Mouse (Mus musculus) erythroid progenitor cell, adult 5-6 weeks (primary cell): ENCODE data around the gene Olfr15. TPM values are rescaled to one million over a fixed set of nuclear protein-coding genes. Genes with fewer than 3 reads are reported as not detected.
"Not testable (repeated sequence)": the region's sequence is repeated elsewhere in the genome, so short reads cannot be mapped to it uniquely, and the experiment has no call there.

Experiments used
- ATAC-seq: replicated peaks from 2 replicates; pipeline ENCODE4 v1.8.0; 2016; ENCODE audit warnings: moderate number of reproducible peaks, mild to moderate bottlenecking, moderate TSS enrichment, inconsistent platforms; ENCODE audit not compliant: poor library complexity, low FRiP score, severe bottlenecking
- total RNA-seq, 2 experiments: library from RNA; stranded (forward) in 1 of 2; stranded (reverse) in 1 of 2; fragments of 150-400 nt in 1 of 2; fragments of 186-747, 209-891 nt in 1 of 2; gene quantifications; 2 replicates each; pipeline versions ENCODE4 v1.2.3 to v1.2.4; 2015 to 2017; ENCODE audit warnings: low replicate concordance in 2 of 2

Olfr15 gene
- total RNA-seq (2015; ENCODE audit: low replicate concordance) (not detected in 2 replicates), total RNA-seq (2017; ENCODE audit: low replicate concordance) (not detected in 2 replicates)

DNA sequence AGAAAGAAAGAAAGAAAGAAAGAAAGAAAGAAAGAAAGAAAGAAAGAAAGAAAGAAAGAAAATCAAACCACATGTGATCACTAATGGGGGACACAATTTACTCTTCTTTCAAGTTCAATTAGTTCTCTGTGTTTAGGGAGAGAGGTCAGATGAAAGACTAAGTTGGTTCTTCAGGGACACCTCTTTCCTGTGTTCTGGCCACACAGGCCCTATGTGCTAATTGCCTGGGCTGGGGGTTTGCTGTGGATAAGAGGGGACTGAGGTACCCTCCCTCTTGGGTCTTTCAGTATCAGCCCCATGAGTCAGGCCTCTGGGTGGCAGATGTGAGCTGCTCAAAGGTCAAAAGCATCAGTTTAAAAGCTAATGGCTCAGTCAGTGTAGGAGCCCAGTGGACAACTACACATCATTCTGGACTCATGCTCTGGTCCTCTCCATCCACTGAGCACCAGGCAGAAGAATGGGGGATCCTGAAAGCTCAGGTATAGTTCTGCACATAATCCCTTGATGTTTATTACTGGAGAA, at the start of gene Olfr15:
TSS of gene Olfr15 (plus strand) at position 291 of the 522 bp plus-strand sequence.
- ATAC-seq, result no peak

DNA sequence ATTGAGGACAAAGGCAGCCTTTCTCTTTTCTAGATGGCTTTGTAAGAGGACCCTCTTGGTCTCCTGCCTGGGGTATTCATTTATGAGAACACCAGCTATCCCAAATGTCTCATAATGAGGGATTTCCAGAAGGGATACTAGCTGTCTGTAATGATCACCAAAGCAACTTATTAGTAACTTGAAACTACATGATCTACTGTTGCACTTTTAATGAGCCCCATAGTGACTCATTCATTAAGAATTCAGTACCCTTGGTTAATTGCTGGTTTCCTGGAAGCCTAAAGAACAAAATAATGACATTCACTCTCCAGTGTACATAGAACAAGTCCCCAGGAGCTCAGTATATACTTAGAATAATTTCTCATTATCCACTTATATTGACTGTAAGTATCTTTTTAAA, 49.4 kb upstream of the Olfr15 start:
- no peak for ATAC-seq

DNA sequence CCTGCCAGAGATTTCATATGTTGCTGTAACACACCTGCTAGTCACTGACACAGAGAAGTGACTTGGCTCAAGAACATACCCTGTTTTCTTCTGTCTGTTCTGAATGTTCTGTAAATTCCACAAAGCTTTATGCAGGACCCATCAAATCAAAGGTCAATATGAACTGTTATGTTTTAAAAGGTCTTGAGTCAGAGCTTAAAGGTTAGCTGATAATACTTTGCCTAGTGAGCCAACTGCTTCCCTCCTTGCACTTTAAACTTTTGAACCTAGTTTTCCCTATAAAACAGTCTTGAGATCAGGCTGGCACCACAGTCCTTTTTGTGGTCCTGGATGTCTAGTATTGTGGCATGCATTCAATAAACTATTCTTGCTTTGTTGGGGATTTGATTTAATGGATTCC, 42.3 kb upstream of the Olfr15 start:
- no peak for ATAC-seq

DNA sequence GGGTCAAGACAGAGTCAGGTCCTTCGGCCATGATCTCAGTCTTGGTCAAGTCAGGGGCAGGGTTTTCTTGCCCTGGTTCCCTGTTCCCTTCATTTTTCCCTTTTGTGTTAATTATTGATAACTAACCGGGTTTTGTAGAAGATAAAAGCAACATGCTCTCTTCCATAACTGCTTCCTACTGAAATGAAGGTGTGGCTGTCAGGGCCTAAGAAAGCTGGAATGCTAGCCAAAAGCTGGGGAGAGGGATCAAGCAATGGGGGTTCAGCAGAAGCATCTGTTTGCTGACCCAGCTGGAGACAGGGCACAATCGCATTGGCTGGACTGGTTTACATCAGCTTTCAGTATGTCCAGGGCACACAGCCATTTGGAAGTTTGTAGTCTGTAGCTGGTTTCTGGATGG, 22.5 kb upstream of the Olfr15 start:
- ATAC-seq, result no peak

DNA sequence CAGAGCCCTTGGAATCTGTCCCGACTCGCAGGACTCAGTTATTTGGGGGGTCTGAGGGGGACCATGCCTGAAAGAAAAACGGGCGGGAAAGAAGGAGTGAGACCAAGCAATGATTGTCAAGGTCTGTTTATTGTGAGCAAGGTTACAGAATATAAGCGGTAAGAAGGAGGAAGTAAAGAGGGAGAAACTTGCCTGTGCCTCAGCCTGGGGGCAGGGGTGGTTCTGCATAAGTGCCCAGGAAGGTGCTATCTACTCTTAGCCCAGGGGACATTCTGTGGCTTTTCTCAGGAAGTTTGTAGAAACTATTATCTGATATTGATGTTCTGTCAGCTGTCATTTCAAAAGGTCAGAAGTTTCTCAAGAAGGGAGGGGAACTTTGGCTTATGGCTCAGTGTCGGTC, 16.0 kb upstream of the Olfr15 start:
- ATAC-seq, result not testable (repeated sequence)

DNA sequence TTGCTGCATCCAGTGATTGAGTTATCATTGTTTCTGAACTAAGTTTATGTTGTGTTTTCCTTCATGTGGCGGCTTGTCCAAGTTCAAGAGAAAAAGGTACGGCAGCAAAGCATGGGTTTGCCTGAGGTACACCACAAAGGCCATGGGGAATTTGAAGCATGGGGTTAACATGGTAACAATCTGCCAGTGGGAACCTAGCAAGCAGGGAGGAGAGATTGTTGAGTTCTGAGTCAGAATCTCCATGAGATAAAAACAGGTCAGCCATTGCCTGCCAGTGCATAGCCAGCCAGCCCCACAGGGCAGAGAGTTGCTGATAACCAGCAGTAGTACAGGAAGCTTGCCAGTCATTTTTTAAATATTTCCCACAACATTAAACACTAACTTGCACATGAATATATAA, 10.5 kb upstream of the Olfr15 start:
- no peak for ATAC-seq

DNA sequence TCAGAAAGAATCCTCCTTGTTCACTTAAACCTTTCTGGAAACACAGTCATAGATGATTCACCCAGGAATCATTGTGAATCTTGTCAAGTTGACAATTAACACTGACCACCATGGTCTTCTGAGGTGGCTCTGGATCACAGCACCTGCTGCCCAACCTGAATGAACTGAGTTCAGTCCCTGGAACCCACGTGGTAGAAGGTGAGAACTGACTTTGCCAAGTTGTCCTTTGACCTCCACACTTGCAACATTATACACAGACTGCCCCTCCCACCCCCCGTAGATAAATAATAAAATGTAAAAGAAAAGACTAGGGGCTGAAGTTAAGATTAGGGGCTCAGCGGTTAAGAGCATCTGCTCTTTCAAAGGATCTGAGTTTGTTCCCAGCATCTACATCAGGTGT, 2.7 kb upstream of the Olfr15 start:
- no peak for ATAC-seq

DNA sequence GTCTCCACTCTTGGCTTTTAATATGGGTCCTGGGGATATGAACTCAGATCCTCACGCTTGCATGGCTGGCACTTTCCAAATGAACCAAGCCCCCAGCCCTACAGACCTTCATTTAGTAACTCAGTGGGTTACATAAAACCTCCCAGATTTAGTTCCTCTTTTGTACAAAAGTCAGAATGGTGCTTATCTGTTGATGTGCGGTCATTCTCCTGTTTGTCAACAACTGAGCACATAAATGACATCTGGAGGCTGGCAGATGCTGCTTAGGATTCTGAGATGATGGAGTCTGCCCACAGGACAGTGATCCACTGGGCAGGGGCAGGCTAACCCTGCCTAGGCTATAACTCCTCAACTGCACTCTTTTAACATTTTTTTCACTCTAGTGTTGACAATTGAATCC, 951 bp upstream of the Olfr15 start:
- ATAC-seq, result no peak

DNA sequence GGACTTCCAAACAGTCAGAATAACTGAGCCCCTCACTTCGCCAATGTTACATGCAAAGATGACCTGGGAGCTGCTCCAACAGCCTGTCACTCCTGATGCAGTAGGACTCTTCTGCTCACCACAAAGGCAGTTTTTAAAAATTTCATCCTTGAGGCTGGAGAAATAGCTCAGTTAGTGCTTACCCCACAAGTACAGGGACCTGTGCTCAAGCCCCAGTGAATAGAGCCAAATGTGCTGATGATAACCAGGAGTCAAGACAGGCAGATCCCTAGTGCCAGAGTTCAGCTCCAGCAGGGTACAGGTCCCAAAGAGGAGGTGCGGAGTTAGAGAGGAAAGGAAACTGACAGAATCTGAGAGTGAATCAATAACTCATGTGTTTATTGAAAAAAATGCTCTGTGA, 4.8 kb downstream of the Olfr15 start:
- no peak for ATAC-seq

DNA sequence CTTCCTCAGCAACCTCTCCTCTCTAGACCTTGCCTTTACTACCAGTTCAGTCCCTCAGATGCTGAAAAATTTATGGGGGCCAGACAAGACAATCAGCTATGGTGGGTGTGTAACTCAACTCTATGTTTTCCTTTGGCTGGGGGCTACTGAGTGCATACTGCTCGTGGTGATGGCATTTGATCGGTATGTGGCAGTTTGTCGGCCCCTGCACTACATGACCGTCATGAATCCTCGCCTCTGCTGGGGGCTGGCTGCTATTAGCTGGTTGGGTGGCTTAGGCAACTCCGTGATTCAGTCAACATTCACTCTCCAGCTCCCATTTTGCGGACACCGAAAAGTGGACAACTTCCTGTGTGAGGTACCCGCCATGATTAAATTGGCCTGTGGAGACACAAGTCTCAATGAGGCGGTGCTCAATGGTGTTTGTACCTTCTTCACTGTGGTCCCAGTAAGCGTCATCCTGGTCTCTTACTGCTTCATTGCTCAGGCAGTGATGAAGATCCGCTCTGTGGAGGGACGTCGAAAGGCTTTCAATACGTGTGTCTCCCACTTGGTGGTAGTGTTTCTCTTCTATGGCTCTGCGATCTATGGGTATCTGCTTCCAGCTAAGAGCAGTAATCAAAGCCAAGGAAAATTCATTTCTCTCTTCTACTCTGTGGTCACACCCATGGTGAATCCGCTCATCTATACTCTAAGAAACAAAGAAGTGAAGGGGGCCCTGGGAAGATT, 8.6 kb downstream of the Olfr15 start:
- ATAC-seq, result no peak

DNA sequence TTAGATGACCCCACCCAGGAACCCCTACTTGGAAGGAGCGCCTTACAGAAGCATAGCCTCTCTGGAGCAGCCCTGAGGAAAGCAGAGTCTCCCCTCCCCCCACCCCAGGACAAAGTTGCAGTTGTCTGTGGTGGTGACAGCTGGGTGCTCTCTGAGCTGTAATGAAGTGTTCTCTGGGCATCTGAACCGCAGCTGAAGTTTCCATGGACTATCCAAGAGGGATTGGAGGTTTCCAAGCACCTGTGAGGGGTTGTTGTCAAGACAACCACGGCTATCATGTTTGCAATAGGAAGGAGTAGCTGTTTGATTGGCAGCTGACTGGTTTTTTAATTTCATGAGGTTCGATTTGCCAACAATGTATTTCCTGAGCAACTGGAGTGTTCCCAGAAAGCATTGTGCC, 12.3 kb downstream of the Olfr15 start:
- ATAC-seq, result no peak

DNA sequence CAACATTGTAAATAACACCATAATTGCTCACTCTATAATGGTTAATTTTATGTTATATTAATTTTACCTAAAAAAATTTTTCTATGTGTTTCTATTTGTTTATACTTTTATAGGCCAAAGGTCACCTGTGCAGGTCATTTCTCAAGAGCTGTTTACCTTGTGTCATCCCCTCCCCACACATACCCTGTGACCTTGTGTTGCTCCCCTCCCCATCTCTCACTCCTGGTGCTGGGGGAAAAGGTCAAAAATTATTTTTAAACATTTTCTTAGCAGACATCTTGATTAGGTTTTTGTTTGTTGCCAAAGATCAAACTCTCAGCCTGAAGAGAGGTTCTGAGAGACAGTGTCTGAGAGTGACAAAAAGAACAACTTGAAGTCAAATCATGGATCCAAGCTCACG, 13.1 kb downstream of the Olfr15 start:
- no peak for ATAC-seq

DNA sequence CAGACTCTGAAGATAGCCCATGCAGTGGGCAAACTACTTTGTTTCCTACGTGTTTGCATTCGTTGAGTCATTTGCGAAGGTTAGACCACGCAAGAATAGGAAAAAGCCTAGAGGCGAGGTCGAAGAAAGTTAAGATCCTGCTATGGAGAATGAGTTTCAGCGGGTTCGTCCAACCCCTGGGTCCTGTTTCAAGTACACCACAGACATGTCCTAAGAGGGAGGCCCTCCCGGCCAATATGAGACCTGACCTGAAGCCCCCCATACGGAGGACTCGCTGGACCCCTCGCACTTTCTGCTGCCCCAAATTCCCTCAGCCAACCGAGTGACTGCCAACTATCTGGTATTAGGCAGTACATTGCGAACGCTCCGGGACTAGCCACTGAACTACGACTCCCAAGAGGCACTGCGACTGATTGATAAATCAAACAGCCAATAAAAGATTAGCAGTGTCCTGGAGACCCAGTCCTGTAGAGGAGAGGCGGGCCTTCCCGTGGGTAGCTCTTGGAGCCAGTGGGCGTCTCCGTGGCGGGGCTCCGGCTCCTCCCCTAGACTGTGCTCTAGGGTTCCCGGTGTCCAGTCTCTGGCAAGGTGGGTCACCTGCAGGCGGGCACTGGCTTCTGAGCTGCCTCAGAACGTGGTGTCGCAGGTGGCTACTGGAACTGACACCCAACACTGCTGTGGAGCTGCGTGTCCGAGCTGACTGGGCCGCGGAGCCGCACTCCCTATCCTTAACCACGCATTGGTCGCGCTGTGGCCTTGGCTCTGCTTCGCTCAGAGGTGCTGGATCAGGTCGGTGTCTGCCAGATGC, 16.2 kb downstream of the Olfr15 start, which contains the start of gene Zfp174:
TSS of gene Zfp174 (plus strand) at position 558 of the 808 bp plus-strand sequence.
- ATAC-seq, result peak; percentile 99

DNA sequence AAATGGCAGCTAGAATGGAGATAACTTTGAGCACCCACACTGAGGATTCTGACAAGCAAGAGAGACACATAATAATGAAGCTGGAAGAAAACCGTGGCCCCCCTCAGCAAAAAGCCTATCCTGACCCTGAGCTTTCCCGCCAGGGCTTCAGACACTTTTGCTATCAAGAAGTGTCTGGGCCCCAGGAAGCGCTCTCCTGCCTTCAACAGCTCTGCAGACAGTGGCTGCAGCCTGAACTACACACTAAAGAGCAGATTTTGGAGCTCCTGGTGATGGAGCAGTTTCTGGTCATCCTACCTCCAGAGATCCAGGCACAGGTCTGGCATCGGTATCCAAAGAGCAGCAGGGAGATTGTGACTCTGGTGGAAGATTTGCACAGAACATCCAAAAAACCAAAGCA, 17.2 kb downstream of the Olfr15 start:
- no peak for ATAC-seq

DNA sequence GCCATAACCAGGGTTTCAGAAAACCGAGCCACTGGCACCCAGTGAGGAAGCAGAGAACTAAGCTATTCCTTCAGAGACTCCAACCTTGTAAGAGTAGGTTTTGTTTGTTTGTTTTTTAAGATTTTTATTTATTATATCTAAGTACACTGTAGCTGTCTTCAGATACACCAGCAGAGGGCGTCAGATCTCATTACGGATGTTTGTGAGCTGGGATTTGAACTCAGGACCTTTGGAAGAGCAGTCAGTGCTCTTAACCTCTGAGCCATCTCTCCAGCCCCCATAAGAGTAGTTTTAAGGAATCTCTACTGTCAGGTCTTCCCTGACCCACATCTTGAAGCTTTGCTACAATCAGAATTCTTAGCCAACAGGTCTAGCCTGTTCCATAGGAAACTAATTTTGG, 17.7 kb downstream of the Olfr15 start:
- ATAC-seq, result no peak

DNA sequence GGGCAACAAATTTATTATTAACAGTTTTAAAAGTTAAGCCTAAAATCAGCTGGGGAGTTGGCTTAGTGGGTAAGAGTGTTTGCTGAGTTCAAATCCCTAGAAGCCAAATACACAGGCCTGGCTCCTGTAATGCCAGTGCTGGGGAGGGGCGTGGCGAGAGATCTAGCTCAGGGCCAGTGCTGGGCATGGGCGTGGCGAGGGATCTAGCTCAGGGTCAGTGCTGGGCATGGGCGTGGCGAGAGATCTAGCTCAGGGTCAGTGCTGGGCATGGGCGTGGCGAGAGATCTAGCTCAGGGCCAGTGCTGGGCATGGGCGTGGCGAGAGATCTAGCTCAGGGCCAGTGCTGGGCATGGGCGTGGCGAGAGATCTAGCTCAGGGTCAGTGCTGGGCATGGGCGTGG, 20.6 kb downstream of the Olfr15 start:
- not testable (repeated sequence) for ATAC-seq

DNA sequence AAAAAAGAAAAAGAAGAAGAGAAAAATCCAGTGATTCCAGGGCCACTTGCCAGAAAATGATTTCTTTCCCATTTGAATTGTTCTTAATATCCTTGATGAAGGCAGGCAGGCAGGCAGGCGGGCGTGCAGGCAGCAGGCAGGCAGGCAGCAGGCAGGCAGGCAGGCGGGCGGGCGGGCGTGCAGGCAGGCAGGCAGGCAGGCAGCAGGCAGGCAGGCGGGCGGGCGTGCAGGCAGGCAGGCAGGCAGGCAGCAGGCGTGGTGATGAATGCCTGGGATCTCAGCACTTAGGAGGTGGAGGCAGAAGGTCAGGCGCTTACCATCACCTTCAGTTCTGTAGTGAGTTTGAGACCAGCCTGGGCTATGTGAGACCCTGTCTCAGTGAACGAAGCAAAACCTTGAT, 21.9 kb downstream of the Olfr15 start:
- ATAC-seq, result no peak

DNA sequence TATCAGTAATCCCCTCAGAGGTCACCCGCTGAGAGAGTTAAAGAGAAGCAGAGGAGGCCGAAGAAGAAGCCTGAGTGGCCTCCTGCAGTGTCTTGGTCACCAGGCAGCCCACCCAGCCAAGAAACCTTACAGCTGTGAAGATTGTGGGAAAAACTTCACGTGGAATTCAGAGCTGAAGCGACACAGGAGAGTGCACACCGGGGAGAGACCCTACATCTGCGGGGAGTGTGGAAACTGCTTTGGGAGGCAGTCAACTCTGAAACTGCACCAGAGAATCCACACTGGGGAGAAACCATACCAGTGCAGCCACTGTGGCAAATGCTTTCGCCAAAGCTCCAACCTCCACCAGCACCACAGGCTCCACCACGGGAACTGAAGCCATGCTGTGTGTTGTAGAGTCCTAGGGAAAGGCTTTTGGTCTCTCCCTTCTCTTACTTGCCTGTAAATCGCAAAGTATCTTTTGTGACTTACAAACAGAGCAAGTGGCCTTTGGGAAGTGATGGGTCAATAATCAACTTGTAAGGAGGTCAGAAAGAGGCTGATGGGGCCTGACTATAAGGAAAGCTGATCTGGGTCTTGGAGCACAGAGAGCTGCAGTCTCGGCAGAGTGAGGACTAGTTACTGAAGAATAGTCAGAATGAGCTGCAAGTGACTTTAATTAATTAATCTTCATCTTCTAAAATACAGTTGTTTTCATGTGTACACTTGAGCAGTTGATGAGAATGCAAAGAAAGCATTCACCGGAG, 23.9 kb downstream of the Olfr15 start:
- ATAC-seq, result no peak

DNA sequence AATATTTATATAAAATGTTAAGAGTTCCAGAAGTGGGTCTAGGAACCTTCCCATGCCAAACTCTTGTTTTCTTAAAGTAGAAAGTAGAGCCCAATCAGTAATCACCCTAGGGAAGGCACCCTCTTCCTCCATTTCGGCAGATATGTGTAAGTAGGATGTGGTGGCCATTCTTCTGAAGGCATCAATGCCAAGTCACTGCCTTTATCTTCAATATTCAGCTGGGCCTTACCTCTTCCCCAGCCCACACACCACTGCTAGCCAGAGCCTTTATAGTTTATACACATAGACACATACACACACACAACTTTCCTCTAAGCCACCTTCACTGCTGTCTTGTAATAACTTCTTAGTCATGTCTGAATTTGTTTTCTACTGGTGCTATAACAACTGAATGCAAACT, 25.1 kb downstream of the Olfr15 start:
- ATAC-seq, result no peak

DNA sequence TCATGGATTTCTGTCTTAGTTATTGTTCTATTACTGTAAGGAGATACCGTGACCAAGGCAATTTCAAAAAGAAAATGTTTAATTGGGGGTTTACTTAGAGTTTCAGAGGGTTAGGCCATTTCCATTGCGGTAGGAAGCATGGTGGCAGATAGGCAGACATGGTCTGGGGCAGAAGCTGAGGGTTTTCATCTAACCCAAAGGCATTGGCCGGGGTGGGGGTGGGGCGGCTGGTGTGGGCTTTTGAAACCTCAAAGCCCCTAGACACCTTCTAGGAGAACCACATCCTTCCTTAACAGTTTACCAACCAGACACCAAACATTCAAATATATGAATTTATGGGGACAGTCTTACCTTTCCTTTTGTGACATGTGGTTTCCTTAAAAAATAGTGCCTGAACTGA, 28.6 kb downstream of the Olfr15 start:
- no peak for ATAC-seq
